Mouse (Mus musculus) layer of hippocampus, postnatal 14 days (tissue): ENCODE results near the gene Htr7. TPM values are rescaled to one million over a fixed set of nuclear protein-coding genes. Genes with fewer than 3 reads are reported as not detected.

Source experiments
- DNase-seq, 2 experiments: peaks; one replicate each; pipeline ENCODE4 v3.0.0; 2021 to 2022; ENCODE audit warnings: low spot score in 2 of 2, mixed read lengths in 1 of 2
- long read RNA-seq, 2 experiments: library from polyadenylated mRNA; stranded (forward); transcript quantifications; one replicate each; pipeline ENCODE4 v2.0.0; 2021
- total RNA-seq, 2 experiments: library from RNA; stranded (reverse); gene quantifications; 2 replicates each; pipeline ENCODE4 v1.2.3; 2021

The Htr7 gene
- 10 to 100 TPM; 14.2 to 15.9 TPM for total RNA-seq
- long read RNA-seq, experiment 1, partial matches to known transcripts = 0 of 2 reads
- long read RNA-seq, experiment 1, other reads (novel, unspliced or antisense) = 2 of 2 reads
- long read RNA-seq, experiment 2, partial matches to known transcripts = 0 of 4 reads
- long read RNA-seq, experiment 2, other reads (novel, unspliced or antisense) = 3 of 4 reads

GRCm38 (mm10) chr19:36057231-36057811 lies at the start of gene Htr7:
Gene Htr7, minus strand, starts transcription at chr19:36057507.
- DNase-seq = peak; percentile 12 to 17

GRCm38 (mm10) chr19:36103909-36104308 lies 46.6 kb upstream of the Htr7 start:
- DNase-seq = no peak

- DNase-seq = no peak
Observed at GRCm38 (mm10) chr19:36098916-36099315, 41.6 kb upstream of the Htr7 start.

GRCm38 (mm10) chr19:36098265-36098664 lies 41.0 kb upstream of the Htr7 start:
- no peak for DNase-seq

GRCm38 (mm10) chr19:36097194-36097593 lies 39.9 kb upstream of the Htr7 start:
- no peak for DNase-seq

GRCm38 (mm10) chr19:36090781-36091180 lies 33.5 kb upstream of the Htr7 start:
- DNase-seq = peak in 1 of 2 experiments; percentile 35

DNA sequence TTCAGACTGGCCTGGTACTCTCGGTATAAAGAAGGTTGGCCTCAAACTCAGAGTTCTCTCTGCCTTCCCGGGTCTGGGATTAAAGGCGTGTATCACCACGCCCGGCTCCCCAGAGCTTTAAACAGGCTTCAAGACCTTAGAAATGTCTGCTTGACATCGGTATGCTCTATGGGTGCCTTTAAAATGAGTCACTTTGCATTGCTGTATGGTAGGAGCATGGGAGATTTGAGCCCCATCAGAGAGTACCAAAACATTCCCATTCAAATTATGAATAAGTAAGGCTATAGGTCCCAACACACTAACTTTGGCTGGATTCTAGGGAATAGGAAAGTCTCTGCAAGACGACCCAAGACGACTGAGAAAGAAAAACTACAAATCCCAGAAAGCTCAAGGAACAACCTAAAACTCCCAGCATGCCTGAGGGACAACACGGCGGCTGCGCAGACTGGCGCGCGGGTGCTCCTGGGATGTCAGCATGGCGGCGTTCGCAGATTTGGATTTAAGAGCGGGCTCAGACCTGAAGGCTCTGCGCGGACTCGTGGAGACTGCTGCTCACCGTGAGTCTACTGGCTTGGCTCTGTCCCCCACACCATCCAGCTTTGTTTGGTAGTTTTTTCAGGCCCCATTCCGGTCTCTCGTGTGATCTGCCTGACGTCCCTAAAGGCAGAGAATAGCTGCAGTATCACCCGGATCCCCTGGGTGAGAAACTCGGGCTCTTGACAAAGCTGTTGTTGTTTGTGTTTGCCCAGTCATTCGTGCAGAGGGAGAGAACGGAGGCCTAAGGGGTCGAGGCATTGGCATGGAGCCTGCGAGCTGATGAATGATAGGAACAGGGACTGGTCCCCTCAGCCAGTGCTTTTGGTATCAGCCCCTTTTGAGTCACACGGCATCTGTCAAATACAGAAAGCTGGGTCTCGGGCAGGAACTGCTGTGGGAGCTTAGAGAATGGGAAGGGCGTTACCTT lies 26.2 kb upstream of the Htr7 start, which contains the start of gene Rpp30:
Gene Rpp30 (plus strand): TSS at position 455 of the 964 bp plus-strand sequence.
- peak; percentile 60 to 91 for DNase-seq

- peak in 1 of 2 experiments; percentile 63 for DNase-seq
Observed at GRCm38 (mm10) chr19:36082606-36083261, 25.4 kb upstream of the Htr7 start.

GRCm38 (mm10) chr19:36062801-36063529 lies 5.7 kb upstream of the Htr7 start:
- DNase-seq = no peak

DNA sequence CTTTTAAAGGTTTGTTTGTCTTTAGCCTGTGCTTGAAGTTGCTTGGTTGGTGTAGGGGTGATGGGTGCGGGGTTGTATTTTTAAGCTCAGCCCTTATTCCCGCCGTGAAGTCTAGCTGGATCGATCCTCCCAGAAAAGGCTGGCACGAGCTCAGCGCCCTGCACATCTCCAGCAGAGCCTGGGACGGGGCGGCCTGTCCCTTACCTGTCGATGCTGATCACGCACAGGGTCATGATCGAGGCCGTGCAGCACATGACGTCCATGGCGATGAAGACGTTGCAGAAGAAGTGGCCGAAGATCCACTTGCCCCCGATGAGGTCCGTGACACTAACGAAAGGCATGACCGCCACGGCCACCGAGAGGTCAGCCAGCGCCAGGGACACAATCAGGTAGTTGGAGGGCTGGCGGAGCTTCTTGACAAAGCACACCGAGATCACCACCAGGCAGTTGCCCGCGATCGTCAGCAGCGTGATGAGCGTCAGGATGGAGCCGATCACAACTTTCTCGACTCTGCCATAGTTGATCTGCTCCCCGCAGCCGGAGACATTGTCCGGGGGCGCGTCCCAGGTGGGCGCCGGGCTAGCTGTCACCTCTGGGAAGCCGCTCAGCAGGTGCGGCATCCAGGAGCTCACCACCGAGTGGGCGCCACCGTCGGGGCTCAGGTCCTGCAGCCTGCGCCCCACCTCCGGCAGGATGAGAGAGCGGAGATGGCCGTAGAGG lies 645 bp downstream of the Htr7 start:
- no peak for DNase-seq

- DNase-seq = no peak
Observed at GRCm38 (mm10) chr19:36046046-36046445, 11.3 kb downstream of the Htr7 start.

DNA sequence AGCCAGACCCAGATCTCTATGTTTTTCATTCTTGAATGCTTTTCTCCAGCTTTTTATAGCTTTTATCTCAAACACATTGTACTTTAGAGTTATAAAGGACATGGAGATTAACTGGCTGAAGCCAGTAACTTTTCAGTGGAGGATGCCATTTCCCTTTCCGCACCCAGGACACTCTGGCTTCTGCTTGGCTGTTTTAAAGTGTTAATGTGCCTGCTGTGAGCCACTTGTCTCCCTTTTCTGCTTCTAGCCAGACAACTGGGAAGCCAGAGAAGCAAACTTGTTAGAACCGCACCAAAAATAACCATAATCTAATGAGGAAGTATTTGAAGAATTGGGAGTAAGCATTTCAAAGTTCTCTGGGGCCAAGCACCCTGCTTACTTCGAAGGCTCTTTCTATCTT lies 42.5 kb downstream of the Htr7 start:
- DNase-seq = no peak

- no peak for DNase-seq
Observed at GRCm38 (mm10) chr19:36006277-36006676, 51.0 kb downstream of the Htr7 start.

GRCm38 (mm10) chr19:36004961-36005360 lies 52.3 kb downstream of the Htr7 start:
- no peak for DNase-seq

- peak in 1 of 2 experiments; percentile 10 for DNase-seq
Observed at GRCm38 (mm10) chr19:36002476-36003445, 54.5 kb downstream of the Htr7 start.

GRCm38 (mm10) chr19:36001512-36001911 lies 55.8 kb downstream of the Htr7 start:
- DNase-seq = no peak

DNA sequence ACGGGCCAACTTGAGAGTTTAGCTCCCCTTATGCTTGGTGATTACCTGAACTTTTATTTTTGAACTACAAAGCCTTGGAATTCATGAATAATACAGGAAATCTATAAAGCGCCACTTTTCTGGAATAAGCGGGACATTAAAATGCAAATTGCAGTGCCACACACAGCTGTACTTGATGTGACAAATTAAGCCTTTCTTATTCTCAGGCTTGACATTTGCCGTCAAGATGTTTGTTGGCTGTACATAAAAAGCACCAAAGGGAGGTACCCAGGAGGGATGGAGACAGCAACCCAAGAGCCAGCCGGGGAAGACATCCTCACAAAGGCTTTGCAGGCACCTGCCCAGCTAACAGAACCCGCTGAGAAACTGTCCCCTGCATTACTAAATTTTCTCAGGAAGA lies 56.4 kb downstream of the Htr7 start:
- no peak for DNase-seq

DNA sequence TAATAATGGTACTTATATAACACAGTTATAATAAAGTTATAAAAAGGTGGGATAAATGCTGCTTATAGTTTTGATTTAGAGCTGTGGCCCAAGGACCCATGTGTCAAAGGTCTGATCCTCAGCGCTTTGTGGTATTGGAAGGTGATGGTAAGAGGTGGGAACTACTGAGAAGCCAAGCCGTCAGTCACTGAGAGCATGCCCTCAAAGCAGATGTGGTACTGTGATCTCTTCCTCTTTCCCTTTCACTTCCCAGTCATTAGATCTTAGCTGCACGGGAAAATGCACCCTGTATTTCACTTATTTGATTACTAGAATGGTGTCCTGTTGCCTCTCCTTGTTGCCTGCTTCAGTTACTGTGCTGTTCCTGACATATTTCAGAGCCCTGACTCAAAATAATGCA lies 59.9 kb downstream of the Htr7 start:
- DNase-seq = no peak

- no peak for DNase-seq
Observed at GRCm38 (mm10) chr19:35987461-35987860, 69.8 kb downstream of the Htr7 start.
